Mouse (Mus musculus): ENCODE data around the gene Ccdc155. TPM values are rescaled to one million over a fixed set of nuclear protein-coding genes. Genes with fewer than 3 reads are reported as not detected.
A peak's percentile ranks its signal among the peaks of the same experiment; 100 is the strongest.

Ccdc155 gene
- polyA plus RNA-seq, 1 experiment from 2014 or later: 1.7 TPM

GRCm38 (mm10) chr7:45163735-45164490, 40.8 kb downstream of the Ccdc155 start, which contains the start of gene Slc17a7:
Slc17a7 (plus strand) TSS chr7:45163949.
- ATAC-seq (ENCODE audit: insufficient number of reproducible peaks, insufficient read depth, low FRiP score, low TSS enrichment, low read depth): no peak
- H3K27me3 ChIP-seq: peaks cover 67% of the 10 kb centered on the region
- peak within 1 kb of the TSS; percentile 61 for H3K9ac ChIP-seq (replicated peaks)
- H3K27ac ChIP-seq: no peak within 1 kb of the TSS
- peaks cover 15% of the 10 kb centered on the region; the same call in 1 of the 2 replicates for H3K4me1 ChIP-seq (replicated peaks)
- peak within 1 kb of the TSS; percentile 44 for H3K4me3 ChIP-seq (replicated peaks)
- peaks cover 7% of the 10 kb centered on the region; the same call in 1 of the 2 replicates for H3K9me3 ChIP-seq
- 2% methylated on average over 41 of the region's 41 CpGs for WGBS
- H3K4me2 ChIP-seq: peak within 1 kb of the TSS; percentile 70
- peaks cover 19% of the 10 kb centered on the region for H3K36me3 ChIP-seq

- no peak for ATAC-seq (ENCODE audit: insufficient number of reproducible peaks, insufficient read depth, low FRiP score, low TSS enrichment, low read depth)
- Histone ChIP-seq H3K27me3 (peaks cover 58% of the 10 kb centered on the region), H3K4me2 (peak overlapping the region; percentile 70; the same call in 1 of the 2 replicates), H3K4me3 (replicated peaks) (no peak overlapping the region), H3K27ac (no peak overlapping the region), H3K9ac (replicated peaks) (no peak overlapping the region; the same call in 1 of the 2 replicates), H3K9me3 (peaks cover 3% of the 10 kb centered on the region; the same call in 1 of the 2 replicates), H3K36me3 (peaks cover 27% of the 10 kb centered on the region), H3K4me1 (replicated peaks) (peaks cover 15% of the 10 kb centered on the region; the same call in 1 of the 2 replicates)
- WGBS: 72% methylated on average over 9 of the region's 9 CpGs
Observed at GRCm38 (mm10) chr7:45162996-45163615, 41.6 kb downstream of the Ccdc155 start.

- WGBS: 28% methylated on average over 6 of the region's 6 CpGs
- Histone ChIP-seq H3K9ac (replicated peaks) (no peak overlapping the region; the same call in 1 of the 2 replicates), H3K36me3 (peaks cover 33% of the 10 kb centered on the region), H3K9me3 (peaks cover 3% of the 10 kb centered on the region; the same call in 1 of the 2 replicates), H3K27ac (no peak overlapping the region), H3K4me3 (replicated peaks) (peak overlapping the region; percentile 40), H3K4me1 (replicated peaks) (peaks cover 15% of the 10 kb centered on the region; the same call in 1 of the 2 replicates), H3K4me2 (peak overlapping the region; percentile 70), H3K27me3 (peaks cover 53% of the 10 kb centered on the region)
- ATAC-seq (ENCODE audit: insufficient number of reproducible peaks, insufficient read depth, low FRiP score, low TSS enrichment, low read depth): peak; percentile 48
Observed at GRCm38 (mm10) chr7:45162551-45162950, 42.1 kb downstream of the Ccdc155 start.

- 4% methylated on average over 35 of the region's 35 CpGs for WGBS
- Histone ChIP-seq H3K9ac (replicated peaks) (no peak overlapping the region; the same call in 1 of the 2 replicates), H3K4me3 (replicated peaks) (peak overlapping the region; percentile 40), H3K4me1 (replicated peaks) (peaks cover 15% of the 10 kb centered on the region; the same call in 1 of the 2 replicates), H3K36me3 (peaks cover 39% of the 10 kb centered on the region), H3K27ac (no peak overlapping the region), H3K9me3 (peaks cover 2% of the 10 kb centered on the region; the same call in 1 of the 2 replicates), H3K4me2 (peak overlapping the region; percentile 70), H3K27me3 (peaks cover 46% of the 10 kb centered on the region)
- peak; percentile 88 for ATAC-seq (ENCODE audit: insufficient number of reproducible peaks, insufficient read depth, low FRiP score, low TSS enrichment, low read depth)
Observed at GRCm38 (mm10) chr7:45161612-45162473, 42.8 kb downstream of the Ccdc155 start.

- ATAC-seq (ENCODE audit: insufficient number of reproducible peaks, insufficient read depth, low FRiP score, low TSS enrichment, low read depth): no peak
- H3K27me3 ChIP-seq: peaks cover 36% of the 10 kb centered on the region
- WGBS: 96% methylated on average over 3 of the region's 3 CpGs
Observed at GRCm38 (mm10) chr7:45160866-45161265, 43.8 kb downstream of the Ccdc155 start.

GRCm38 (mm10) chr7:45160316-45160800, 44.3 kb downstream of the Ccdc155 start:
- Histone ChIP-seq H3K27me3 (peaks cover 31% of the 10 kb centered on the region), H3K9ac (replicated peaks) (no peak overlapping the region), H3K9me3 (no peaks in the 10 kb centered on the region), H3K4me1 (replicated peaks) (peaks cover 18% of the 10 kb centered on the region; the same call in 1 of the 2 replicates), H3K36me3 (peaks cover 45% of the 10 kb centered on the region), H3K4me2 (no peak overlapping the region), H3K4me3 (replicated peaks) (no peak overlapping the region), H3K27ac (no peak overlapping the region)
- 95% methylated on average over 6 of the region's 6 CpGs for WGBS
- ATAC-seq (ENCODE audit: insufficient number of reproducible peaks, insufficient read depth, low FRiP score, low TSS enrichment, low read depth): no peak

More at GRCm38 (mm10) chr7:45160866-45161265, 43.8 kb downstream of the Ccdc155 start:
- Histone ChIP-seq H3K9ac (replicated peaks) (no peak overlapping the region), H3K9me3 (no peaks in the 10 kb centered on the region), H3K4me2 (no peak overlapping the region), H3K36me3 (peaks cover 44% of the 10 kb centered on the region), H3K4me3 (replicated peaks) (no peak overlapping the region), H3K4me1 (replicated peaks) (peaks cover 15% of the 10 kb centered on the region; the same call in 1 of the 2 replicates), H3K27ac (no peak overlapping the region)

GRCm38 (mm10) chr7:45158991-45159390, 45.7 kb downstream of the Ccdc155 start:
- Histone ChIP-seq H3K4me2 (no peak overlapping the region), H3K36me3 (peaks cover 45% of the 10 kb centered on the region), H3K27ac (no peak overlapping the region), H3K9me3 (no peaks in the 10 kb centered on the region), H3K4me3 (replicated peaks) (no peak overlapping the region), H3K9ac (replicated peaks) (no peak overlapping the region), H3K4me1 (replicated peaks) (peaks cover 23% of the 10 kb centered on the region), H3K27me3 (peaks cover 17% of the 10 kb centered on the region)
- 91% methylated on average over 6 of the region's 6 CpGs for WGBS
- no peak for ATAC-seq (ENCODE audit: insufficient number of reproducible peaks, insufficient read depth, low FRiP score, low TSS enrichment, low read depth)

GRCm38 (mm10) chr7:45157459-45157858, 47.2 kb downstream of the Ccdc155 start:
- WGBS: 88% methylated on average over 14 of the region's 14 CpGs

GRCm38 (mm10) chr7:45156206-45156605, 48.5 kb downstream of the Ccdc155 start:
- ATAC-seq (ENCODE audit: insufficient number of reproducible peaks, insufficient read depth, low FRiP score, low TSS enrichment, low read depth): no peak
- WGBS: 94% methylated on average over 15 of the region's 15 CpGs

More at GRCm38 (mm10) chr7:45157459-45157858, 47.2 kb downstream of the Ccdc155 start:
- H3K4me2 ChIP-seq: no peak overlapping the region
- H3K27me3 ChIP-seq: peaks cover 2% of the 10 kb centered on the region
- no peak for ATAC-seq (ENCODE audit: insufficient number of reproducible peaks, insufficient read depth, low FRiP score, low TSS enrichment, low read depth)
- H3K9ac ChIP-seq (replicated peaks): no peak overlapping the region
- no peaks in the 10 kb centered on the region for H3K9me3 ChIP-seq
- H3K4me3 ChIP-seq (replicated peaks): no peak overlapping the region
- peaks cover 45% of the 10 kb centered on the region for H3K36me3 ChIP-seq
- H3K4me1 ChIP-seq (replicated peaks): peaks cover 22% of the 10 kb centered on the region
- no peak overlapping the region for H3K27ac ChIP-seq

GRCm38 (mm10) chr7:45155590-45155989, 49.1 kb downstream of the Ccdc155 start:
- ATAC-seq (ENCODE audit: insufficient number of reproducible peaks, insufficient read depth, low FRiP score, low TSS enrichment, low read depth): no peak
- Histone ChIP-seq H3K4me2 (no peak overlapping the region; the same call in 1 of the 2 replicates), H3K4me3 (replicated peaks) (no peak overlapping the region)

More at GRCm38 (mm10) chr7:45156206-45156605, 48.5 kb downstream of the Ccdc155 start:
- no peak overlapping the region for H3K4me3 ChIP-seq (replicated peaks)
- H3K36me3 ChIP-seq: peaks cover 45% of the 10 kb centered on the region
- H3K4me1 ChIP-seq (replicated peaks): peaks cover 18% of the 10 kb centered on the region
- no peak overlapping the region for H3K9ac ChIP-seq (replicated peaks)
- no peaks in the 10 kb centered on the region for H3K27me3 ChIP-seq
- no peak overlapping the region for H3K4me2 ChIP-seq
- H3K27ac ChIP-seq: no peak overlapping the region
- no peaks in the 10 kb centered on the region for H3K9me3 ChIP-seq

More at GRCm38 (mm10) chr7:45155590-45155989, 49.1 kb downstream of the Ccdc155 start:
- H3K36me3 ChIP-seq: peaks cover 43% of the 10 kb centered on the region
- 83% methylated on average over 9 of the region's 9 CpGs for WGBS
- H3K9me3 ChIP-seq: no peaks in the 10 kb centered on the region
- peaks cover 24% of the 10 kb centered on the region for H3K4me1 ChIP-seq (replicated peaks)
- no peaks in the 10 kb centered on the region for H3K27me3 ChIP-seq
- 0 out of 2 replicates have a peak overlapping the region, but pooled peaks have one; percentile 14 for H3K9ac ChIP-seq (replicated peaks)
- no peak overlapping the region for H3K27ac ChIP-seq

Measured in limb, embryonic 12.5 days (tissue).